Mouse (Mus musculus) cerebellum, adult 2 months (tissue): ENCODE measurements around the gene Sdk1.

Experiments used
- CTCF ChIP-seq: fragments of 200-500 bp; IDR thresholded peaks from 2 replicates; pipeline ENCODE4 v1.5.1; 2011; ENCODE audit warnings: low read depth, mild to moderate bottlenecking, control low read depth, low read length, moderate library complexity, borderline replicate concordance; ENCODE audit not compliant: insufficient read depth
- POLR2A ChIP-seq: fragments of 200-500 bp; IDR thresholded peaks from 2 replicates; pipeline ENCODE4 v1.6.1; 2011; ENCODE audit warnings: low read length, control low read depth, borderline replicate concordance; ENCODE audit not compliant: insufficient read depth

- TF ChIP-seq CTCF: no peak
- TF ChIP-seq POLR2A: no peak
Observed at GRCm38 (mm10) chr5:142001973-142002372, 760.7 kb downstream of the Sdk1 start.
